Mouse (Mus musculus) brain, embryonic 14.5 days (tissue): ENCODE results near the gene Chrna1. TPM values are rescaled to one million over a fixed set of nuclear protein-coding genes. Genes with fewer than 3 reads are reported as not detected.

ENCODE experiments used
- DNase-seq: peaks from one replicate; pipeline ENCODE4 v3.0.0-alpha.2; 2011; ENCODE audit warnings: low read depth
- CTCF ChIP-seq: fragments of 200-500 bp; IDR thresholded peaks from 2 replicates; pipeline ENCODE4 v1.5.1; 2012; ENCODE audit warnings: inconsistent platforms, mild to moderate bottlenecking, moderate library complexity, borderline replicate concordance; ENCODE audit not compliant: insufficient read depth, insufficient read length; ENCODE audit errors: extremely low read depth
- POLR2A ChIP-seq: fragments of 200-500 bp; IDR thresholded peaks from 2 replicates; pipeline ENCODE4 v1.6.1; 2012; ENCODE audit warnings: mild to moderate bottlenecking, inconsistent platforms, borderline replicate concordance; ENCODE audit not compliant: poor library complexity, insufficient read depth, insufficient read length, severe bottlenecking; ENCODE audit errors: extremely low read depth
- polyA plus RNA-seq: library from polyadenylated mRNA; depleted of rRNA; stranded (reverse); fragments of >200 nt; gene quantifications from 2 replicates; pipeline ENCODE4 v1.2.3, GENCODE M21; 2012

Chrna1 gene
- polyA plus RNA-seq, 1 experiment, result 0.12 TPM

DNA sequence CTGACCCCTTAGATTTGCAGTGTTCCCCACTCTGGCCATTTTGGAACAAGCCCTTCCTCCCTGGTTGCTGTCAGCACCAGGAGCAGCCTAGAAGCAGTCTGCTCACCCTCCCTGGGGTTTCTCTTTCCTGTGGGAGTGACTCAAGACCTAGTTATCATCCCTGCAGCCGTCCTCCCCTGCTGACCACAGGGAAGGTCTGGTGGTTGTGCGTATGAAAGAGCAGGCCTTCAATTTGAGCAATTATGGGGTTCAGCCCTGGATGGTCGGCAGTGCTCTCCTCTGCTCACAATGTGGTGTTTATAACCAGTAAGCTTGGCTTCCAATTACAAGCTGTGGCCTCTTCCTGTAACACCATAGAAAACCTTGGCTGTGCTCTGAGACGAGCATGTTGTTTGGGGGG is 27.5 kb upstream of the Chrna1 start:
- DNase-seq, result no peak
- TF ChIP-seq CTCF (no peak), POLR2A (no peak)

GRCm38 (mm10) chr2:73607146-73607545 is 27.0 kb upstream of the Chrna1 start:
- TF ChIP-seq POLR2A (no peak), CTCF (no peak)
- DNase-seq, result no peak

DNA sequence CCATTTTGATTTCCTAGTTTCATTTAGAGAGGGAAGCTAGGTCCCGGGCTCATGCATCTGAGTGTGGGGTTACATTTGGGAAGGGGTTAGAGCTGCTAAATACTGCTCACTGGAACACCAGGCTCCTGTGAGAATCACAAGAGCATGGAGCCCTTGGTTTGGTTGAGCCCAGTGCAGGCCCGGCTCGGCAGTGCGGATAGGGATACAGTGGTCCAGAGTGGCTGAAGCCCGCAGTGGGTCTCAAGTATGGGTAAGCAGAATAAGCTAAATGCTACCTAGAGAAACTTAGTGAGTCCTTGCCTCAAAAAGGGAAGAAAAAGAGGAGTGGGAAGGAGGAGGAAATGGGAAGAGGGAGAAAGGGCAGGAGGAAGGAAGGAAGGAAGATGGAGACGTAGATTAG is 26.5 kb upstream of the Chrna1 start:
- no peak for DNase-seq
- TF ChIP-seq CTCF, result no peak
- TF ChIP-seq POLR2A, result no peak

GRCm38 (mm10) chr2:73605077-73605476 is 24.9 kb upstream of the Chrna1 start:
- TF ChIP-seq CTCF (no peak), POLR2A (no peak)

DNA sequence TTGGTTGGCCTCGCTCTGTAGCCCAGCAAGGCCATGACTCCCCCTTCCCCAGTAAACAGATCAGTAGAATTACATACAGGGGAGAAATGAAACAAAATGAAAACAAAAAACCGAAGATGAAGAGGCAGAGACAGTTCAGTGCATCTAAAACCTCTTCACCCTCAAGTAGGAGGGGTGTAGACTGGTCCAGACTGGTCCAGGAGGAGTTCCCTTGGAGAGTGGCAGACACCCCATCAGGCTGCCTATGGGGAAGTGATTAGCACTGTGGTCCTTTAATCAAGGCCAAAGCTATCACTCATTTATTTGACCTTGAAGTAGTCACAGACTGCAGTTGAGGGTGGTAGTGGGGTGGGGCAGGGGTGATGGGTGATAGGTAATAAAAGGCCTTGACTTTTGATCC is 24.4 kb upstream of the Chrna1 start:
- TF ChIP-seq POLR2A (no peak), CTCF (no peak)

More at GRCm38 (mm10) chr2:73605077-73605476, 24.9 kb upstream of the Chrna1 start:
- DNase-seq, result peak; percentile 72

GRCm38 (mm10) chr2:73600650-73601049 is 20.5 kb upstream of the Chrna1 start:
- TF ChIP-seq CTCF, result no peak
- no peak for TF ChIP-seq POLR2A
- no peak for DNase-seq

More for the DNA sequence above, 24.4 kb upstream of the Chrna1 start:
- DNase-seq, result no peak

- TF ChIP-seq CTCF (no peak), POLR2A (no peak)
- DNase-seq, result no peak
Measured at GRCm38 (mm10) chr2:73597772-73598171, 17.6 kb upstream of the Chrna1 start.

GRCm38 (mm10) chr2:73596786-73597185 is 16.6 kb upstream of the Chrna1 start:
- TF ChIP-seq POLR2A, result no peak
- TF ChIP-seq CTCF, result no peak
- peak; percentile 32 for DNase-seq

DNA sequence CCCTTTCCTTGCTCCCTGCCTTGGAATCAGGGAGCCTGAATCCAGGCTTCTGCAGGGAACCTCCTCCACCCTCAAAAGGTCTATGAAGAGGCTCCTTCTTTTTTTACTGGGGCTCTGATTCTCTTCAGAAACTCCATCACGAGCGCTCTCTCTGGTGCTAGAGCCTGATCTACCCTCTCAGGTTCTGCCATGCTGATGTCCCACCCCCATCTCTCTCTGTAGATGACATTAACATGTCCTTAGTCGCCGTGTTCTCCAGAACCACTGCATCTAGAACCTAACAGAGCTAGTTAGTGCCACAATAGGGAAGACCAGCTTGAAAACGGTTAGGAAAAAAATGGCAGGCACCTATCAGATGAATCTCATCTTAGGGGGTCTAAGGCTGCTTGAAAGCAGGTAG is 16.2 kb upstream of the Chrna1 start:
- no peak for DNase-seq
- TF ChIP-seq POLR2A, result no peak
- TF ChIP-seq CTCF, result no peak

DNA sequence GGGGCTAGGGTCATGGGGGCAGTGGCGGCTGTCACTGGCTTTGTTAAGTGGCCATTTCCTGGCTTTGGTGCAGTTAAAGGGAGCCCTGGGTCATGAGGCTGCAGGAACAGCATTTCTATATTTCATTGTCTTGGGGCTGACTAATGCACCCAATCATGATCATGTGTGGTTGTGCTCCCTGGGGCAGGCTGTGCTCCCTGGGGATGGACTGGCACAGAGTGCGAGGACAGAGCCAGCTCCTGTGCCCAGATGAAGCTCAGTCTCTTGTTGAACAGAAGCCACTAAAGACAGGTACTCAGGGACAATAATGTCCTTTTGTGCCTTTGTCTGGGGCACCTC is 12.9 kb upstream of the Chrna1 start:
- TF ChIP-seq POLR2A (no peak), CTCF (no peak)
- DNase-seq, result no peak

DNA sequence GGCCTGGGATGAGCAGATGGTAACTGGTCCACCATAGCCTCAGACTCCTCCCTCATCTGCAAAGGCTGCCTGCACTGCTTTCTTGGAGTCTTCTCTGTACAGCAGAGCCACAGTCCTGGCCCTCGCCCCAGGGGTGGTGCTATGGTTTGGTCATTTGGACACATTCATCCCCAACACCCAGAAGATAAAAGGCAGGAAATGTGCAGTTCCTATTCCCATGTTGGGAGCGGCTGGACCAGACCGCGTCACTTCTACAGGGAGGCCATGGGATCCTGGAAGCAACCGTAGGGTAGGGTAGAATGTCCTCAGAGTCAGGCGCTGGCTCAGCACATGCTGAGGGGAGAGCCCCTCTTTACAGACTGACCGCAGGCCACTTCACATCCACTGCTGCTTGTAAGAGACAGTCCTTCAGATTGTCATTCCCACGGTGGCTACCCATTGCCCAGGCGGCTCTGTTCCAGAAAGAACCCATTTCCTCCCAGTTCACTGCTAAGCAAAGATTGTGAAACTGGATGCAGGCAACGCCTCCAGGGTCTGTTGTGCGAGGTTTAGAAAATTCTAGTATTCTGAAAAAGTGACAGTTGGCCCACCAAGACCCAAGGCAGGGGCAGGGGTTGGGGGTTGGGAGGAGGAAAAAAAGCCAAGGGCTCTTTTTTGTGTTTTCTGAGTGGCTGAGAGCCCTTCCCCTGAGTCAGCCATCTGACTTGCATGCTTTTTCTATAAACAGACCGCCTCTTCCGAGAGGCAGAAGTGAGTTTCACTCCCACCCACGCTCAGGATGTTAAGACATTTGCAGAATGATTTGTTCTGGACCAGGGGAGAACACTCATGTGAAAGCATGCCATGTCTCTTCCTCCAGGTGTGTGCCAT is 12.3 kb upstream of the Chrna1 start:
- no peak for DNase-seq
- TF ChIP-seq CTCF (no peak), POLR2A (no peak)

DNA sequence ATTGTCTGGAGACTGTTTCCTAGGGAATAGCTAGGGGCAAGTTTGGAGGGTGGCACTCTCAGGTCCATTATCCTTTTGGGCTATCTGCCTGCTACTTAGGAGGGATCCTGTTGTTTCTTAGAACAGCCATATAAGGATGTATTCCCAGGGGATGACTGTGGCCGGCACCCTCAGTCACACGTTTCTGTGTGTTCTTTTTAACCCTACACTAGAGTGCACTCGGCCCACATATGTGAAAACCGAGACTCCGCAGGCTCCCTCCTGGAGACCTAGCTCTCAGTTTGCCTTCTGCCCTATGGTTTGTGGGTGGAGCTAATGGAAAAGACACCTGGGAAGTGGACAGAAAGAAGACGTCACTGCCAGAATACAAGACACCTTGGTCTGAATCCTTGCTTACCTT is 11.1 kb upstream of the Chrna1 start:
- DNase-seq, result no peak
- TF ChIP-seq CTCF (no peak), POLR2A (no peak)
